Mouse (Mus musculus) intestine, embryonic 15.5 days (tissue): ENCODE data around the gene Bcl2a1d. TPM values are rescaled to one million over a fixed set of nuclear protein-coding genes. Genes with fewer than 3 reads are reported as not detected.
A peak's percentile ranks its signal among the peaks of the same experiment; 100 is the strongest.
"Not testable (repeated sequence)": the region's sequence is repeated elsewhere in the genome, so short reads cannot be mapped to it uniquely, and the experiment has no call there.

Experiments
- ATAC-seq: fragments of 200-750 bp; cut with Nextera tagmentation; 2 replicates; pipeline ENCODE4 v1.8.0; 2017; ENCODE audit warnings: moderate TSS enrichment, moderate library complexity
- H3K27ac ChIP-seq: fragments of 300-500 bp; sonication (generic); 2 replicates; pipeline ENCODE4 v1.5.1; 2015; ENCODE audit warnings: mild to moderate bottlenecking, inconsistent platforms
- H3K27me3 ChIP-seq: fragments of 300-500 bp; sonication (generic); replicated peaks from 2 replicates; pipeline ENCODE4 v1.6.1; 2015; ENCODE audit warnings: inconsistent platforms
- H3K36me3 ChIP-seq: fragments of 300-500 bp; sonication (generic); 2 replicates; pipeline ENCODE4 v1.6.1; 2015; ENCODE audit warnings: inconsistent platforms
- H3K4me1 ChIP-seq: fragments of 300-500 bp; sonication (generic); replicated peaks from 2 replicates; pipeline ENCODE4 v1.6.1; 2015; ENCODE audit warnings: inconsistent platforms
- H3K4me2 ChIP-seq: fragments of 300-500 bp; sonication (generic); replicated peaks from 2 replicates; pipeline ENCODE4 v1.6.1; 2015; ENCODE audit warnings: mild to moderate bottlenecking, inconsistent platforms
- H3K4me3 ChIP-seq: fragments of 300-500 bp; sonication (generic); replicated peaks from 2 replicates; pipeline ENCODE4 v1.5.1; 2015; ENCODE audit warnings: inconsistent platforms
- H3K9ac ChIP-seq: fragments of 300-500 bp; sonication (generic); 2 replicates; pipeline ENCODE4 v1.6.1; 2015; ENCODE audit warnings: inconsistent platforms
- H3K9me3 ChIP-seq: fragments of 300-500 bp; sonication (generic); 2 replicates; pipeline ENCODE4 v1.6.1; 2016; ENCODE audit warnings: inconsistent platforms
- WGBS: fragments of 180-500 bp; shearing (Covaris S2); methylation state at CpG from one replicate; pipeline ENCODE4 v1.1.7; 2015; 5-methylcytosine and 5-hydroxymethylcytosine counted together
- polyA plus RNA-seq: library from polyadenylated mRNA; unstranded; fragments of >200 nt; fragmentation: Nextera tagmentation; extraction: Ambion mirVana; gene quantifications from 2 replicates; pipeline ENCODE4 v1.2.1, GENCODE M21; 2015

Bcl2a1d gene
- polyA plus RNA-seq, 1 experiment from 2014 or later: 0.77 TPM

DNA sequence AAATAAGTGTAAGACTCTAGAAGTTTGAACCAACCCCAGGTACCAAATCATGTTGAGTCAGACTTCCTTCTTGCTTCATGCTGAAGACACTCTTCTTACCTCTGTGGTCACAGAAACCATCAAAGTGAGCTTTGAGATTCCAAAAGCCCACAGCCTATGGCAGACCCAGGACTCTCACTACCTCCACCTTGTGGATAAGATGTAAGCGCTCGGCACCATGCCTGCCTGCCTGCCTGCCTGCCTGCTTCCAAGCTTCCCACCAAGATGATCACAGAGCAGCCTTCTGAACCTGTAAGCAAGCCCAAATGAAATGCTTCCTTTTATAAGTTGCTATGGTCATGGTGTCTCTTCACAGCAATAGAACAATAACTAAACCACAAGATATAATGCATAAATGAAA is 13.6 kb downstream of the Bcl2a1d start:
- ATAC-seq: not testable (repeated sequence)
- WGBS: 35% methylated on average over 2 of the region's 2 CpGs

DNA sequence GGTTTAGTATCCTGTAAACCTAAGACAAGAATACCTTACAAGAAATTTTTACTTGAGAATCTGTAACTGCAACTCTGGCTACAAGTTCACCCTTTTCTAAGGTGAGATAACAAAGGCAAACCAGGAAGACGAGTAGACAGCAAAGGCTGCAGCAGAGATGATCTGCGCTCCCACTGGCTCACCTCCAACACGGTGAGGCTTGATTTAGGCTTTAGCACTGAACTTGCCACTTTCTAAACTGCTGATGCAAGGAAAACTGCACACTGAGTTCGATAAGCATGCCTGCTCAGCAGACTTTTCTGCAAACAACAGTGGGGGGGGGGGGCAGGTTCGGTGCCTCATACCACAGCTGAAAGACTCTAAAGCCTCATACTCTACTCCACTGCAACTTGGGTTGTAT is 17.2 kb downstream of the Bcl2a1d start:
- 77% methylated on average over 5 of the region's 5 CpGs for WGBS
- not testable (repeated sequence) for ATAC-seq

More for the DNA sequence above, 13.6 kb downstream of the Bcl2a1d start:
- H3K4me1 ChIP-seq, H3K4me3 ChIP-seq, H3K9me3 ChIP-seq, H3K27ac ChIP-seq, H3K9ac ChIP-seq, H3K36me3 ChIP-seq, H3K27me3 ChIP-seq, H3K4me2 ChIP-seq: not testable (repeated sequence)

DNA sequence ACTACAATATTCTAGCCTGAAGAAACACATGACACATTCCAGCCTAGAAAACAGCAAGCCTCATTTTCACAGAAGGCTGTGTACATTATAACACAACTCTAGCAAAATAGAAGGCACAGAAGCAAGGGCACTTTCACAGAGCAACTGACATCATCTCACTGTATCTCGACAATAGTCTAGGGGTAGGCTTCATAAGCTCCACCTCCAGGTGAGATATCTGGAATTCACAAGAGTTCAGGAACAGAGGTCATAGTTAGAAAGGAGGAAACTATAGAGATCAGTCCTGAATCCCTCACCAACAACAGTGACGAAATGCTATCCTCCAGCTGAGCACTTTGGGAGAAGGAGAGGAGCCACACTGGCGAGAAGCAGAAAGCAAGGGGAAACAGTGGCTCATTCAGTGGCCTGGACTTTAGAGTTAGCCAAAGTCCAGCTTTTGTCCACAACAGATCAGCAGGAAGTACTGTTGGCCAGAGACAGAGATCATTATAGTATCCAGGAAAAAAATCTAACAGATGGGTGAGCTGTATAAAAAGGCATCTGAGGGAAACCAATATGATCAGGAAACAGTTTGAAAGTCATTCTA is 19.5 kb downstream of the Bcl2a1d start:
- H3K27ac ChIP-seq: not testable (repeated sequence)
- WGBS: 69% methylated on average over 3 of the region's 3 CpGs
- peak; percentile 51 for ATAC-seq

More for the DNA sequence above, 17.2 kb downstream of the Bcl2a1d start:
- not testable (repeated sequence) for H3K4me1 ChIP-seq, H3K27ac ChIP-seq, H3K9me3 ChIP-seq, H3K9ac ChIP-seq, H3K36me3 ChIP-seq, H3K4me2 ChIP-seq, H3K4me3 ChIP-seq, H3K27me3 ChIP-seq

DNA sequence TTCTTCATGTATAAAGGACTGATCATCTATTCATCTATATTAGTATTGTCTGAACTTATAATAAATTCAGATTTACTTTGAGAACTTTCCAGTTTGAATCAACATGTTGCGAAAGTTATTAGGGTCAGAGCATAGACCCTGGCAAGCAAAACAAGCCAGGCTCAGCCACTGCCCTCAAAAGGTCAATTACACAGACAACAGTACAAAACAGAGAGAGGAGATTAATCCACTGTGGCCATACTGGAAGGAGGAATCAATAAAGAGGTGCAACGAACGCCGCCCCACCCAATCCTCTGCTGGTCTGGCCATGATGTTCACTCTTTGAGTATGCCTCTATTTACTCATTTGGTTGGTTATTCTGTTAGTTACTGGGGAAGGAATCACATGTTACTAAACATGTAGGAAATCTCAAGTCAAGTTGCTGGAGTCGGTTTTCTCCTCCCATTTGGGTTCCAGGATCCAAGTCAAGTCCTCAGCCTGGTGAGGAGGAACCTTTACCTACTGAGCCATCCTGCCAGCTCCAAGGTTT is 20.7 kb downstream of the Bcl2a1d start:
- ATAC-seq, H3K36me3 ChIP-seq, H3K4me1 ChIP-seq: not testable (repeated sequence)

More for the DNA sequence above, 19.5 kb downstream of the Bcl2a1d start:
- H3K36me3 ChIP-seq, H3K4me3 ChIP-seq, H3K9ac ChIP-seq, H3K4me1 ChIP-seq, H3K27me3 ChIP-seq, H3K9me3 ChIP-seq, H3K4me2 ChIP-seq: not testable (repeated sequence)

DNA sequence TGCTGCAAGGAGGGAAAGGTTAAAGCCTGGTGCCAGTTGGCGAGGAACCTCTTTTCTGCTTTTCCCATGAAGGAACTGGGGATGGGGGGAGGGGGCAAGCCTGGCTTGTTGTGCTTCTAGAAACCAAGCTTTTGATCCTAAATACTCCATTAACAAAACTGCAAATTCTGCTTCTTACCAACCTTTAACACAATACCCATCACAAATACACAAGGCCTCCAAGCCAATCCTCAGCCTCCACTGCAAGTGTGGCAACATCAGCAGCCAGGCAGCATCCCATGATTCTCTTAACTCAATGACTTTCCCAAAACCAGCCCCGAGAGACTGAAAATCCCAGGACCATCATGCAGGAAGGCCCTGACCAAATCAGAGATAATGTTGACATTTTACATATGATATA is 21.3 kb downstream of the Bcl2a1d start:
- 87% methylated on average over 2 of the region's 2 CpGs for WGBS
- not testable (repeated sequence) for H3K27ac ChIP-seq, H3K36me3 ChIP-seq, H3K4me2 ChIP-seq, H3K9me3 ChIP-seq, H3K4me3 ChIP-seq, H3K9ac ChIP-seq, H3K27me3 ChIP-seq, H3K4me1 ChIP-seq, ATAC-seq

More for the DNA sequence above, 20.7 kb downstream of the Bcl2a1d start:
- H3K9ac ChIP-seq, H3K4me3 ChIP-seq, H3K27me3 ChIP-seq, H3K27ac ChIP-seq, H3K4me2 ChIP-seq, H3K9me3 ChIP-seq: not testable (repeated sequence)
- 93% methylated on average over 4 of the region's 5 CpGs for WGBS

DNA sequence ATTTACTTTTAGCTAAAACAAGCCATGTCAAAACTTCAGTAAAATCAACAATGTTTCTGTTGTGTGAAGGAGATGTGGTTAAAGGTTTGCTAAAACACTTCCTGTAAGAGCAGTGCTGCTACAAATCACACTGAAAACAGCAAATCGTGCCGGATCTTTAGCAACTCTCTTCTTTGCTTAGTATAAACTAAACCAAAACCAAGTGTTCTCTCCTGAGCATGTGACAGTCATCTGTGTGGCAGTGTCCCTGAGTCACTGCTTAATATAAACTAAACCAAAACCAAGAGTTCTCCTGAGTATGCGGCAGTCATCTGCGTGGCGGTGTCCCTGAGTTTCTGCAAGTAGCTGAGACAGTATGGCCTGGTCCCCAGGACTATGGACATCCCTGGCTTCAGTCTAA is 21.9 kb downstream of the Bcl2a1d start:
- H3K36me3 ChIP-seq, H3K4me2 ChIP-seq, H3K4me1 ChIP-seq, ATAC-seq, H3K9ac ChIP-seq, H3K4me3 ChIP-seq, H3K9me3 ChIP-seq, H3K27ac ChIP-seq, H3K27me3 ChIP-seq: not testable (repeated sequence)
- WGBS: 70% methylated on average over 5 of the region's 5 CpGs

DNA sequence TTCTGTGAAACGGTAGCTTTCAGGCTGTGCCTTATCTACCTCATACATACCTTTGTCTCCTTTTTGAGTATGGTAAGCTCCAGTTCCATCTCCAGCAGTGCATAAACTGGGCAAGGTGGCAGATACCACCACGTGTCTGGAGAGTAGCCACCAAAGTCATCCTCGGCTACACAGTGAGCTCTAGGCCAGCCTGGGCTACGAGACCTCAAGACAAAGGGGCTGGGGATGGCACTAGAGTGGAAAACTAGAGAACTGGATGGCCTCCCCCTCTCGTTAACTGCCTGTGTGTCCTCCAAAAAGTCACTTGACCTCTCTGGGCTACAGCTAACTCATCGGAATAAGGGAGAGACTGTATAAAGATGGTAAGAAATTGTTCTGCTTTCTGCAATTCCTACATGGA is 22.4 kb downstream of the Bcl2a1d start:
- H3K4me2 ChIP-seq: no peak overlapping the region
- no peaks in the 10 kb centered on the region for H3K4me1 ChIP-seq
- no peak overlapping the region for H3K27ac ChIP-seq
- H3K9ac ChIP-seq: no peak overlapping the region
- no peaks in the 10 kb centered on the region for H3K9me3 ChIP-seq
- H3K27me3 ChIP-seq: no peaks in the 10 kb centered on the region
- H3K36me3 ChIP-seq: no peaks in the 10 kb centered on the region
- ATAC-seq: no peak
- H3K4me3 ChIP-seq: no peak overlapping the region
- WGBS: 81% methylated on average over 6 of the region's 6 CpGs

DNA sequence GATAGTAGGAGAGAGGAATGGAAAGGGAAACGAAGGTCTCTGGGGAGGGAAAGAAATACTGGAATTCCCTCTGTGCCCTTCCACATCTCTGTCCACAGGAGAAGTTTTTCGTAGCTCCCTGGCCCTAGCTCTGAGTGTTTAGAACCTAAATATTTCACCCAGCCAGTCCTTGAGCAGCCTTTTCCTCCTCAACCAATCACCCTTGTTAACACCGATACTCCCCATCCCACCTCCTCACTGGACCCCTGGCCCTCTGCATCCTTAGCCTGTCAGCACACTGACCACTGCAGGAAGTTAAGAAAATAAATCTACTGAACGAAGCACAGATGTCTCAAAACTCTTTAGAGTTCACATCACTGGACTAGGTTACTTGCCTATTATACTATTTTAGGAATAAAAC is 25.0 kb downstream of the Bcl2a1d start:
- H3K9me3 ChIP-seq: no peaks in the 10 kb centered on the region
- no peak overlapping the region for H3K4me3 ChIP-seq
- no peak overlapping the region for H3K4me2 ChIP-seq
- no peaks in the 10 kb centered on the region for H3K27me3 ChIP-seq
- no peak overlapping the region for H3K27ac ChIP-seq
- no peak for ATAC-seq
- H3K9ac ChIP-seq: no peak overlapping the region
- no peaks in the 10 kb centered on the region for H3K36me3 ChIP-seq
- WGBS: 62% methylated on average over 4 of the region's 4 CpGs
- no peaks in the 10 kb centered on the region for H3K4me1 ChIP-seq

DNA sequence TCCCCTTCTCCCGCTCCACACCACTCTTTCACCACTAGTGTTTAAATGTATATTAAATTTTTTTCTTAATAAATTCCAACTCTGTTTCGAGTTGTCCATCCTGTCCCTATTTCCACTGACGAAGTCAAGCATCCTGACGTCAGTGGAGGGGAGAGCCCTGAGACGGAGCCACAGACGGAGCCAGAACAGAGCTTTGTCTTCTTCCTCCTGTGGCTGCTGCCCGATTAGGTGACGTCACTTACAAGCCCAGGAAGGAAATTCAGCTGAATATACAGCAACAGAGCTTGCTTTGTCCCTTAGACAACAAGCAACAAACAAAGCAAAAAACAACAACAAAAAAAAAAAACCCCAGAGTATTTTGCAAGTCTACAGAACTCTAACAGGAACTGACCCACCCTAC is 26.6 kb downstream of the Bcl2a1d start:
- 69% methylated on average over 8 of the region's 8 CpGs for WGBS
- H3K9me3 ChIP-seq, H3K27me3 ChIP-seq, H3K4me2 ChIP-seq, ATAC-seq, H3K36me3 ChIP-seq, H3K4me1 ChIP-seq, H3K9ac ChIP-seq, H3K27ac ChIP-seq, H3K4me3 ChIP-seq: not testable (repeated sequence)

DNA sequence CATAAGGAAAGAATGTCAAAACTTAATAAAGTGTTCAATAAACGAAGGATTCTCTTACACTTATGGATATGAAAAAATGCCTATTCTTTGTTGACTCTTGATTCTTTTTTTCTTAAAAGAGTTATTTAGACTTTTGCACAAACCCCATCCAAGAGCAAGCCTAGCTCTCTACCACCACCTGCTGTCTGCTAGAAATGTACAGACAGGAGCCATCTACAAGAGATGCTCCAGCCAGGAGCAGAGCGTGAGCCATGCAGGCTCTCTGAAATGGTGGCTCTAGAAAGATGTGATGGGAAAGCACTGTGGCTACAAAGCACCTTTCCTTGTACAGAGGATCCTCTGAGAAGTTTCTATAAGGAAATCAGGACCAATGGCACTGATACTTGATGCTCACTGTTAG is 33.0 kb downstream of the Bcl2a1d start:
- H3K9me3 ChIP-seq, H3K27ac ChIP-seq, H3K9ac ChIP-seq, H3K36me3 ChIP-seq, H3K4me2 ChIP-seq, H3K4me1 ChIP-seq, H3K4me3 ChIP-seq, H3K27me3 ChIP-seq, ATAC-seq: not testable (repeated sequence)
- WGBS: no CpG with 5 or more reads among the region's 2 CpGs

DNA sequence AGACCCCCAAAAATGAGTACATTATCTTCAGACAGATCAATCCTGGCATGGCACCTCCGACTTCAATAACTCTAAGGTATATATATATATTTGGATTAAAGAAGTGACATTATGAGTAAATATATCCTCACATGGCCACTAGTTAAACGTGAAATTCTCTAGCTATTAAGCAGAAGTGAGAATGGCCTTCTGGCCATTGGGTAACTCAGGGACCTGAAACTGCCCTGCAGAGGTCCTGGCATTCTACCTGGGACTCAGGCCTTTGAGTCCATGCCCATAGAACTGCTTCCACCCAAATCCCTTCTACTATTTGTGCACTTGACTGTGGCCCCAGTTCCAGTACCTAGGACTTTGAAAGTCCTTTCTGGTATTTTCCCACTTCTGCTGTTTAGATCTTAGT is 40.4 kb downstream of the Bcl2a1d start:
- H3K4me1 ChIP-seq, H3K27ac ChIP-seq, H3K4me2 ChIP-seq, H3K4me3 ChIP-seq, H3K9ac ChIP-seq, H3K27me3 ChIP-seq, H3K36me3 ChIP-seq, H3K9me3 ChIP-seq, ATAC-seq: not testable (repeated sequence)
- 72% methylated on average over 2 of the region's 2 CpGs for whole genome bisulfite sequencing

DNA sequence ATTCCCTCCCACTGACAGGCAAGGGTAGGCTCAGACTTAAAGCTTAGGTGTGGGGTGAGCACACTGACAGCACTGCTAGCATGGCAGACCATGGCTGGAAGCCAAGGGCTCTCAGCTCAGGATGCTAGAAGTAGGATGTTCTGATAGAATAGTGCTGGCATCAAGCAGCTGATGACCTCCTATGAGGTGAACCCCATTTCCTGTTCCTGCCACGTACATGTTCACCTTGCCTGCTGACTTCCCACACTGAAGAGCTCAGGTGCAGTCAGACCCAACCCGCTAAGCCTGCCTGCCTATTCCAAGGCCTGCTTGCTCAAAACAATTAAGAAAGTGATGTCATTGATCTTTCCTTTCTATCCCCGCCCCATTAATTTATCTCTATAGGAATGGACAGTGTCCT is 42.3 kb downstream of the Bcl2a1d start:
- H3K27me3 ChIP-seq, H3K4me1 ChIP-seq, H3K27ac ChIP-seq, H3K36me3 ChIP-seq, H3K9ac ChIP-seq, ATAC-seq, H3K9me3 ChIP-seq, H3K4me3 ChIP-seq, H3K4me2 ChIP-seq: not testable (repeated sequence)
- WGBS: 85% methylated on average over 3 of the region's 3 CpGs

DNA sequence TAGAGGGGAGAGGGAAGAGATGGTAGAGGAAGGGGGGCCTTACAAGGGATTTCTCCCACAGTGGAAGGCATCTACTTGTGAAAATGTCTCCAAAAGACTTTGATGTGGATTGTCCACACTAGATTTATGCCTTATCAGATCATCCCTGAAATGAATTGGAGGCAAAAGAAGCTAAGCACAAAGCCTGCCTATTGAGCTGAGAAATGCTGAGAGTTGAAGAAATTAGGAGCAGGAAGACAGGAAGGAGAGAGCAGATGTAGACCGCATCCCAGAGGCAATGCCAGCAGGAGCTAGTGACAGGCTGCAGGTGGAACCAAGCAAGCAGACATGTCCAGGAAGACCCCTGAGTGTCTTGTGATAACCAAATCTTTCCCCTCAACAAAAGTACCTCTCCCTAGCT is 45.0 kb downstream of the Bcl2a1d start:
- not testable (repeated sequence) for H3K27me3 ChIP-seq, H3K4me3 ChIP-seq, H3K27ac ChIP-seq, H3K9me3 ChIP-seq, H3K9ac ChIP-seq, H3K4me2 ChIP-seq, ATAC-seq, H3K36me3 ChIP-seq, H3K4me1 ChIP-seq
- WGBS: 77% methylated on average over 1 of the region's 1 CpGs
